Comparison of ENCODE assay signal across 19 mouse cellular contexts in the genomic region with DNA sequence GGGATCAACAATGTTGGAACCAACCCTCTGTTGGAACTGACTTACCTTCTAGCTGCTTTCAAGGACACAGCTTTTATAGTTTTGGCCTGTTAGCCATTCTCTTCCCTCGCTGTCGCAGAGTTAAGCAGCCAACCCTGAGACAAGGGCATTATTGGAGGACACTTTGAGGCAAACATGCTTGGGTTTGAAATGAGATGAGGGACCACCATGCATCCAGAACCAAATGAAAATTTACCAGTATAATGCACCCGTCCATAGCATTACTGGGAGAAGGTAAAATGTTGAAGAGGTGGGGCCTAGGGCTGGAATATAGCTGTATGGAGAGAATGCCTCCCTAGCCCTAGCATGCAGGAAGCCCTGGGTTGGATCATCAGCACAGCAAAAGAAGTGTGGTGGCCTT.
"Had no signal": no experiment of that assay in that cellular context is flagged by ENCODE, and none has a peak within 500 bp of the region (broad histone marks: within the 10 kb centered on the region; RNA-seq: fewer than 3 reads in every experiment).

No protein-coding gene starts in this region.

- ATAC-seq: midbrain, embryonic 16.5 days had no signal

- DNase-seq: lung, adult 18-20 months; lung, embryonic 14.5 days; lung, postnatal 10 days; lung, postnatal 4 days; midbrain, embryonic 14.5 days; retina, postnatal 1 day; right cerebral cortex, adult 18-20 months; right cerebral cortex, postnatal 25 days; right cerebral cortex, postnatal 4 days; spleen, adult 18-20 months; thymus, adult 18-20 months; thymus, postnatal 25 days; thymus, postnatal 4 days had no signal

- H3K27me3 ChIP-seq: midbrain, embryonic 12.5 days; neural tube, embryonic 13.5 days; neural tube, embryonic 15.5 days had no signal

- H3K4me3 ChIP-seq: midbrain, embryonic 10.5 days; midbrain, embryonic 12.5 days; myocyte; neural tube, embryonic 13.5 days; neural tube, embryonic 15.5 days had no signal

- H3K4me2 ChIP-seq: lung, embryonic 14.5 days; midbrain, embryonic 12.5 days; neural tube, embryonic 13.5 days; neural tube, embryonic 15.5 days had no signal

- H3K9ac ChIP-seq: lung, embryonic 14.5 days; midbrain, embryonic 12.5 days; neural tube, embryonic 13.5 days; neural tube, embryonic 15.5 days had no signal

- H3K27ac ChIP-seq: midbrain, embryonic 10.5 days; midbrain, embryonic 12.5 days; neural tube, embryonic 13.5 days; neural tube, embryonic 15.5 days had no signal

- H3K36me3 ChIP-seq: midbrain, embryonic 10.5 days; midbrain, embryonic 12.5 days; neural tube, embryonic 13.5 days; neural tube, embryonic 15.5 days had no signal

- H3K9me3 ChIP-seq: midbrain, embryonic 12.5 days; neural tube, embryonic 13.5 days; neural tube, embryonic 15.5 days had no signal
